Mouse (Mus musculus) limb, embryonic 13.5 days (tissue): Measurements from ENCODE around the gene Poc5. TPM values are rescaled to one million over a fixed set of nuclear protein-coding genes. Genes with fewer than 3 reads are reported as not detected.

ENCODE experiments used
- ATAC-seq: fragments of 200-750 bp; cut with Nextera tagmentation; 2 replicates; pipeline ENCODE4 v1.8.0; 2017; ENCODE audit warnings: low read depth, moderate number of reproducible peaks, moderate TSS enrichment; ENCODE audit not compliant: low FRiP score
- H3K27ac ChIP-seq: fragments of 300-500 bp; sonication (generic); 2 replicates; pipeline ENCODE4 v1.5.1; 2015; ENCODE audit warnings: inconsistent platforms, mild to moderate bottlenecking, moderate library complexity
- H3K27me3 ChIP-seq: fragments of 300-500 bp; sonication (generic); 2 replicates; pipeline ENCODE4 v1.6.1; 2015; ENCODE audit warnings: mild to moderate bottlenecking, inconsistent platforms
- H3K36me3 ChIP-seq: fragments of 300-500 bp; sonication (generic); 2 replicates; pipeline ENCODE4 v1.6.1; 2015; ENCODE audit warnings: inconsistent platforms, mild to moderate bottlenecking, moderate library complexity
- H3K4me1 ChIP-seq: fragments of 300-500 bp; sonication (generic); 2 replicates; pipeline ENCODE4 v1.6.1; 2015; ENCODE audit warnings: inconsistent platforms
- H3K4me2 ChIP-seq: fragments of 300-500 bp; sonication (generic); replicated peaks from 2 replicates; pipeline ENCODE4 v1.6.1; 2015; ENCODE audit warnings: inconsistent platforms, mild to moderate bottlenecking, moderate library complexity
- H3K4me3 ChIP-seq: fragments of 300-500 bp; sonication (generic); 2 replicates; pipeline ENCODE4 v1.5.1; 2015; ENCODE audit warnings: moderate library complexity, mild to moderate bottlenecking, inconsistent platforms
- H3K9ac ChIP-seq: fragments of 300-500 bp; sonication (generic); 2 replicates; pipeline ENCODE4 v1.6.1; 2015; ENCODE audit warnings: mild to moderate bottlenecking, inconsistent platforms
- H3K9me3 ChIP-seq: fragments of 300-500 bp; sonication (generic); 2 replicates; pipeline ENCODE4 v1.6.1; 2016; ENCODE audit warnings: inconsistent platforms
- WGBS: fragments of 180-500 bp; shearing (Covaris S2); methylation state at CpG from one replicate; pipeline ENCODE4 v1.1.7; 2015; 5-methylcytosine and 5-hydroxymethylcytosine counted together
- microRNA-seq: library from miRNA; unstranded; fragments of <30 nt; microRNA quantifications from one replicate; pipeline ENCODE4, GENCODE M21; 2016
- polyA plus RNA-seq: library from polyadenylated mRNA; unstranded; fragments of >200 nt; fragmentation: Nextera tagmentation; extraction: Ambion mirVana; gene quantifications from 2 replicates; pipeline ENCODE4 v1.2.1, GENCODE M21; 2015

Poc5 gene
- polyA plus RNA-seq, 1 experiment from 2014 or later = 13.8 TPM

- no peaks in the 10 kb centered on the region for H3K9me3 ChIP-seq
- no peak overlapping the region for H3K9ac ChIP-seq
- H3K27me3 ChIP-seq = no peaks in the 10 kb centered on the region
- no peak overlapping the region for H3K4me3 ChIP-seq
- no peak overlapping the region for H3K4me2 ChIP-seq
- H3K4me1 ChIP-seq = no peaks in the 10 kb centered on the region
- ATAC-seq = no peak
- 80% methylated on average over 4 of the region's 4 CpGs for whole genome bisulfite sequencing
- no peaks in the 10 kb centered on the region for H3K36me3 ChIP-seq
- no peak overlapping the region for H3K27ac ChIP-seq
These were observed 70.5 kb downstream of the Poc5 start for GRCm38 (mm10) chr13:96458606-96459005.

- Histone ChIP-seq H3K27me3 (no peaks in the 10 kb centered on the region), H3K4me2 (no peak overlapping the region), H3K36me3 (no peaks in the 10 kb centered on the region), H3K4me3 (no peak overlapping the region), H3K27ac (no peak overlapping the region), H3K9ac (no peak overlapping the region), H3K9me3 (no peaks in the 10 kb centered on the region), H3K4me1 (no peaks in the 10 kb centered on the region)
- 55% methylated on average over 1 of the region's 1 CpGs for WGBS
- ATAC-seq = no peak
These were observed 74.5 kb downstream of the Poc5 start for GRCm38 (mm10) chr13:96462644-96463043.

GRCm38 (mm10) chr13:96465315-96465714 lies 77.2 kb downstream of the Poc5 start:
- no peak overlapping the region for H3K4me3 ChIP-seq
- no peak overlapping the region for H3K9ac ChIP-seq
- no peaks in the 10 kb centered on the region for H3K36me3 ChIP-seq
- WGBS = 35% methylated on average over 5 of the region's 5 CpGs
- no peak overlapping the region for H3K27ac ChIP-seq
- no peaks in the 10 kb centered on the region for H3K4me1 ChIP-seq
- H3K27me3 ChIP-seq = no peaks in the 10 kb centered on the region
- H3K9me3 ChIP-seq = no peaks in the 10 kb centered on the region
- no peak for ATAC-seq
- no peak overlapping the region for H3K4me2 ChIP-seq

Small RNAs within 50 kb of the gene (microRNA-seq; reads per million reads assigned to microRNA genes)
- gene Gm25213 = not detected

Other genes with a start within 250 kb of the Poc5 start
- 0.46 TPM in 1 of 2 replicates, not detected in the other for gene Ankdd1b, start 82.9 kb downstream of the Poc5 start, polyA plus RNA-seq
- not detected in 2 replicates for gene Gm17622, start 102.4 kb downstream of the Poc5 start, polyA plus RNA-seq
- gene Polk, start 154.3 kb downstream of the Poc5 start, polyA plus RNA-seq = 10.5 and 11.6 TPM in 2 replicates
- gene Col4a3bp, start 154.3 kb downstream of the Poc5 start, polyA plus RNA-seq = 9.9 and 10.2 TPM in 2 replicates